Mouse (Mus musculus) heart, adult 2 months (tissue): ENCODE data around the gene Dclk2.

Experiments
- CTCF ChIP-seq: fragments of 200-600 bp; IDR thresholded peaks from 2 replicates; pipeline ENCODE4 v1.8.1; 2022; ENCODE audit warnings: antibody characterized with exemption, mild to moderate bottlenecking, moderate library complexity
- EP300 ChIP-seq: fragments of 200-500 bp; IDR thresholded peaks from 2 replicates; pipeline ENCODE4 v1.6.1; 2011; ENCODE audit warnings: low read depth, low read length, control low read depth; ENCODE audit not compliant: insufficient read depth
- POLR2A ChIP-seq: fragments of 200-500 bp; IDR thresholded peaks from 2 replicates; pipeline ENCODE4 v1.6.1; 2011; ENCODE audit warnings: mild to moderate bottlenecking, low read depth, low read length, control low read depth; ENCODE audit not compliant: insufficient read depth

DNA sequence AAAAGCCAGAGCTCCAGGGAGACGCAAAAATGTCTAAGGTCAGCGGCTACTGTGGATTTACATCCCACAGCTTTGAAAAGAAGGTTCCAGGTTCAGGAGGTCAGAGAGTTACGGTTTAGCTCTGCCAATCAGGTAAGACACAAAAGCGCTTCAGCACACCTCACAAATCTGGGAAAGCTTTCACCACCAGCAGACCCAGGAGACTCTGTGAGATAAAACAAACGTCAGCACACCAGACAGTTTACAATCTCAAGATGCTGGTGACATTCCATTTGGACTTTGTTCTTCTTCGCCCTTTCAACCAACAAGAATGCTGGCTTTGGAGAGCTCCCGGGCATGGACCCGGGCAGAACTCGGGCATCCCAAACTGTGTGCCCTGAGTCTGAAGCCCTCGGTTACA lies 100.3 kb downstream of the Dclk2 start:
- TF ChIP-seq CTCF, result no peak
- TF ChIP-seq POLR2A, result no peak
- no peak for TF ChIP-seq EP300
